Mouse (Mus musculus) midbrain, postnatal 0 days (tissue): ENCODE data around the gene Dbndd1. TPM values are rescaled to one million over a fixed set of nuclear protein-coding genes. Genes with fewer than 3 reads are reported as not detected.

Source experiments
- ATAC-seq: fragments of 200-750 bp; cut with Nextera tagmentation; 2 replicates; pipeline ENCODE4 v1.8.0; 2017; ENCODE audit warnings: moderate number of reproducible peaks, mild to moderate bottlenecking, moderate TSS enrichment, moderate library complexity; ENCODE audit not compliant: low FRiP score
- DNase-seq: peaks from one replicate; pipeline ENCODE4 v3.0.0-alpha.2; 2015; ENCODE audit warnings: low spot score
- H3K27ac ChIP-seq: fragments of 300-500 bp; sonication (generic); 2 replicates; pipeline ENCODE4 v1.5.1; 2014; ENCODE audit warnings: low read depth, mild to moderate bottlenecking, low read length, mixed read lengths
- H3K27me3 ChIP-seq: fragments of 300-500 bp; sonication (generic); 2 replicates; pipeline ENCODE4 v1.6.1; 2014; ENCODE audit warnings: low read length, control low read depth, mixed read lengths; ENCODE audit not compliant: insufficient read depth
- H3K36me3 ChIP-seq: fragments of 300-500 bp; sonication (generic); 2 replicates; pipeline ENCODE4 v1.6.1; 2014; ENCODE audit warnings: low read length, control low read depth, mixed read lengths; ENCODE audit not compliant: insufficient read depth
- H3K4me1 ChIP-seq: fragments of 300-500 bp; sonication (generic); 2 replicates; pipeline ENCODE4 v1.6.1; 2014; ENCODE audit warnings: mild to moderate bottlenecking, control low read depth, antibody characterized with exemption, low read length, mixed read lengths; ENCODE audit not compliant: insufficient read depth
- H3K4me2 ChIP-seq: fragments of 300-500 bp; sonication (generic); 2 replicates; pipeline ENCODE4 v1.6.1; 2014; ENCODE audit warnings: low read depth, mild to moderate bottlenecking, low read length, mixed read lengths; ENCODE audit not compliant: poor library complexity, severe bottlenecking
- H3K4me3 ChIP-seq: fragments of 300-500 bp; sonication (generic); 2 replicates; pipeline ENCODE4 v1.5.1; 2014; ENCODE audit warnings: low read depth, mild to moderate bottlenecking, low read length, moderate library complexity
- H3K9ac ChIP-seq: fragments of 300-500 bp; sonication (generic); replicated peaks from 2 replicates; pipeline ENCODE4 v1.6.1; 2014; ENCODE audit warnings: mild to moderate bottlenecking, low read length, moderate library complexity, mixed read lengths; ENCODE audit not compliant: poor library complexity, severe bottlenecking
- H3K9me3 ChIP-seq: fragments of 300-500 bp; sonication (generic); 2 replicates; pipeline ENCODE4 v1.6.1; 2016; ENCODE audit warnings: low read length, control low read depth
- CTCF ChIP-seq: IDR thresholded peaks from 2 replicates; pipeline ENCODE4 v1.5.1; 2016; ENCODE audit warnings: antibody characterized with exemption, mild to moderate bottlenecking
- WGBS: fragments of 180-500 bp; shearing (Covaris S2); extraction: QIAGEN DNeasy Blood & Tissue Kit; methylation state at CpG from one replicate; pipeline ENCODE4 v1.1.7; 2014; 5-methylcytosine and 5-hydroxymethylcytosine counted together
- polyA plus RNA-seq: library from polyadenylated mRNA; unstranded; fragments of >200 nt; fragmentation: Nextera tagmentation; extraction: Ambion mirVana; gene quantifications from 2 replicates; pipeline ENCODE4 v1.2.1, GENCODE M21; 2015
- total RNA-seq: library from RNA; depleted of rRNA; stranded (reverse); fragments of >200 nt; gene quantifications from 2 replicates; pipeline ENCODE4 v1.2.3, GENCODE M21; 2014

Gene Dbndd1
- total and polyA plus RNA-seq, 2 experiments from 2014 or later: 69.6 to 101 TPM

DNA sequence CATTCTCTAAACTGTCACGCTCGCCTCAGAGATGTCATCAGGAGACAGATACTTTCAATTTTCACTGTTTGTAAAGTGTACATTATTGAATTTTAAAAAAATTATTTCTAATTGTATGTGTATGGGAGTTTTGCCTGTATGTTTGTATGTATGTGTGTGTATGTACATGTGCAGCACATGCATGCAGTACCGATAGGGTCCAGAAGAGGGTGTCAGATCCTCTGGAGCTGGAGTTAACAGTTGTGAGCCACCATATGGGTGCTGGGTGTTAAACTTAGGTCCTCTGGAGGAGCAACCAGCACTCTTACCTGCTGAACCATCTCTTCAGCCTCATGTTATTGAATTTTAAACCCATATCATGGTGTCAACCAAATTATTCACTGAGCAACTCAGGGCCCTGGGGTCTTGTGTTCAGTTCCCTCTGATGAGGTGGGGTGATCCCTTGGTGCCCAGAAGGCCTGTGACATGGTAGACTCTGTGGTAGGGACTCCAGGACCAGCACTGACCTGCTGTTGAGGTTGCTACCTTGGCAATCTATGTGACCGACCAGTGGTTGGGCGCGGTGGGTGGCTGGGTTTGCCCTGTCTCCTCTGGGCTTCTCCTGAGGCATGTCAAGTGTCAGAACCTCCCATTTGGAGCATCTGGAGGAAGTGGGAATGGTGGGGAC lies 11.3 kb downstream of the Dbndd1 start:
- H3K27ac ChIP-seq: 0 out of 2 replicates have a peak overlapping the region, but pooled peaks have one; percentile 32
- peak; percentile 65 for TF ChIP-seq CTCF
- no peak overlapping the region for H3K4me3 ChIP-seq
- no peaks in the 10 kb centered on the region for H3K27me3 ChIP-seq
- WGBS: over 99% methylated on average over 6 of the region's 6 CpGs
- no peak overlapping the region for H3K9ac ChIP-seq
- H3K4me2 ChIP-seq: no peak overlapping the region
- ATAC-seq (no peak), DNase-seq (no peak)
- H3K4me1 ChIP-seq: no peaks in the 10 kb centered on the region
- H3K9me3 ChIP-seq: no peaks in the 10 kb centered on the region
- H3K36me3 ChIP-seq: peaks cover 79% of the 10 kb centered on the region

DNA sequence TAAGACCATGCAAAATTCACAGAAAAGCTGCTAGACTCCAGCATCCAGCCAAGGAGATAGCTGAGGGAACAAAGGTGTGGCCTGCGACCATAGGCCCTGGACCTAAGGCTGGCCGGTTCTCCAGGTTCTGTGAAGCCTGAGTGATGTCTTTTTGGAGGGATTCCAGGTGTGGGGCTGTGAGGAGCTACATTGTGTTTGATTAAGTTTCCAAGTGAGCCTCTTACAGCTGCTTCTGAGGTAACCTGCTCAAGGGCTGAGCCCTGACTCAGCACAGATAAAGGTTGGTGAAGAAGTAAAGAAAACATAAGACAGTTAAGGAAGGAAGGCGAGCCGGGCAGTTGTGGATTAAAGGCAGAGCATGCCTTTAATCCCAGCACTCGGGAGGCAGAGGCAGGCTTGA lies 13.1 kb downstream of the Dbndd1 start:
- ATAC-seq: no peak
- no peak overlapping the region for H3K9ac ChIP-seq
- H3K4me2 ChIP-seq: no peak overlapping the region
- H3K27ac ChIP-seq: no peak overlapping the region
- no peak overlapping the region for H3K4me3 ChIP-seq
- H3K27me3 ChIP-seq: no peaks in the 10 kb centered on the region
- no peaks in the 10 kb centered on the region for H3K4me1 ChIP-seq
- H3K36me3 ChIP-seq: peaks cover 72% of the 10 kb centered on the region
- no peak for DNase-seq
- H3K9me3 ChIP-seq: no peaks in the 10 kb centered on the region
- 93% methylated on average over 5 of the region's 5 CpGs for WGBS
- no peak for TF ChIP-seq CTCF

DNA sequence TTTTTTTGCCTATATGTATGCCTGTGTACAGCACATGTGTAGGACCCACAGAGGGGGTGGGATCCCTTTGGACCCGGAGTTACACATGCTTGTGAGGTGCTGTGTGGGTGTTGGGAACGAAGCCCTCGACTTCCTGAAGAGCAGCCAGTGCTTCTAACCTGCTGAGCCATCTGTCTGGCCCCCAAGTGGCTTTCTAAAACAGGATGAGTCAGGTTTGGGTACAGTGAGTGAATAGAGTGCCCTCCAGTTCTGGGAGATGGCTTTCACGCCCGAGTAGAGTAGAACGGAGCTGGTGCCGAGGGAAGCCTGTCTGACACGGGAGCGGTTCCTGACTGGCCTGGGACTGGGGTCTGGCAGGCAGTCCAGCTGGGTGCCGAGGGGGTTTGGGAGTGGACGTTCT lies 15.7 kb downstream of the Dbndd1 start:
- TF ChIP-seq CTCF: no peak
- Histone ChIP-seq H3K4me2 (no peak overlapping the region), H3K27me3 (no peaks in the 10 kb centered on the region), H3K36me3 (peaks cover 75% of the 10 kb centered on the region), H3K9ac (no peak overlapping the region), H3K4me1 (no peaks in the 10 kb centered on the region), H3K4me3 (no peak overlapping the region), H3K27ac (no peak overlapping the region), H3K9me3 (no peaks in the 10 kb centered on the region)
- DNase-seq (no peak), ATAC-seq (no peak)
- 93% methylated on average over 11 of the region's 11 CpGs for WGBS

DNA sequence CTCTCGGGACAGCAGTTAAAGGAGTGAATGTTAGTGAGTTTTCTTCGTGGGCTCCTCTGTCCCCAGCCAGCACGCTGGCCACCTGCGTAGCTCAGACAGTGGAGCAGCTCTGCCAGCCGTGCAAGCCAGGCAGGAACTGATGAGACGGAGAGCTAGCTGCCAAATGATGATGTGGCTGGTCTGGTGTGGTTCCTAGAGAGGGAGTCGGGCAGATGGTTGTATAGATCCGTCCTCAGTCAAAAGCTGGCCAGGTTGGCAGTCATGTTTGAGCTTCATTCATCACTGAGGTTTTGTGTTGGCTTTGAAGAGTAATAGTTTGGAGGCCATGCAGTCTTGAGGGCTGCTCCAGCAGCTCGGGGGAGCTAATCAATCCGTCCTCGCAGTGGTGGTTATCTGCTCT lies 16.3 kb downstream of the Dbndd1 start:
- Histone ChIP-seq H3K4me3 (no peak overlapping the region), H3K27ac (no peak overlapping the region), H3K4me2 (no peak overlapping the region), H3K27me3 (no peaks in the 10 kb centered on the region), H3K9ac (no peak overlapping the region), H3K9me3 (no peaks in the 10 kb centered on the region), H3K4me1 (no peaks in the 10 kb centered on the region), H3K36me3 (peaks cover 80% of the 10 kb centered on the region)
- 91% methylated on average over 11 of the region's 11 CpGs for WGBS
- TF ChIP-seq CTCF: no peak
- DNase-seq (no peak), ATAC-seq (no peak)

DNA sequence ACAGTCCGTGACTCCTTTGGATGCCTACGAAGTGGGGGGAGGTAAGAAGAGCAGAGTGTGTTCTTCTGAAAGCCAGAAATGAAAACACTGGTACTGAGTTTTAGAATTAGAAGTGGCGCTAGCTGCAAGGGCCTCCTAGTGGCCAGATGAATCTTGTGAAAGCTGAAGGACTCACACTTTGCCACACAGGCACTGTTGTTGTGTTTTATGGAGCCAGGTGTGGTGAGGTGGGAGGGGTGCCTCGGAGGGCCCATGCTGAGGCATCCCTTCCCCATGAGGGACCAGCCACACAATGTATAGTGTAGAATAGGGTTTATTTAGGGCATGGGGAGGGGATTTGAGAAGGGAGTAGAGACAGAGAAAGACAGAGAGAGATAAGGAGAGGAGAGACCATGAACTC lies 17.6 kb downstream of the Dbndd1 start:
- no peak for DNase-seq

DNA sequence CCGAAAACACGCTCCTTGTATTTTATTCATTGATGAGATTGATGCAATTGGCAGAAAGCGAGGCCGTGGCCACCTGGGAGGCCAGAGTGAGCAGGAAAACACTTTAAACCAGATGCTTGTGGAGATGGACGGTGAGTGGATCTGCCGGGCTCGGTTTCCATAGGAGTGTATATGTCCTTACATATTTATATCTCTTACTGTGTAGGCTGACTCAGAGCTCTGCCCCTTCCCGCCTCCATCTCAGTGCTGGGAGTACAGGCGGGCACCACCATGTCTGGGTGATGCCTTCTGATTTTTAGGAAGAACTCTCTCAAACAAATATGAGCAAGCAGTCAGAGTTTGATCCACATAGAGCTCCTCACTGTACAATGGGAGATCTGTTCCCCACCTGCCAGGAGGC lies 22.4 kb downstream of the Dbndd1 start:
- TF ChIP-seq CTCF: no peak
- ATAC-seq: no peak
- H3K27ac ChIP-seq: no peak overlapping the region
- H3K27me3 ChIP-seq: no peaks in the 10 kb centered on the region
- H3K9me3 ChIP-seq: no peaks in the 10 kb centered on the region
- no peak overlapping the region for H3K4me3 ChIP-seq
- no peak overlapping the region for H3K9ac ChIP-seq
- 95% methylated on average over 9 of the region's 9 CpGs for WGBS
- H3K36me3 ChIP-seq: peaks cover 79% of the 10 kb centered on the region
- no peak overlapping the region for H3K4me2 ChIP-seq
- H3K4me1 ChIP-seq: no peaks in the 10 kb centered on the region
- DNase-seq: no peak

More for the DNA sequence above, 17.6 kb downstream of the Dbndd1 start:
- no peaks in the 10 kb centered on the region for H3K27me3 ChIP-seq
- 93% methylated on average over 4 of the region's 4 CpGs for WGBS
- no peak overlapping the region for H3K9ac ChIP-seq
- H3K4me3 ChIP-seq: no peak overlapping the region
- ATAC-seq: no peak
- H3K36me3 ChIP-seq: peaks cover 83% of the 10 kb centered on the region
- no peak overlapping the region for H3K4me2 ChIP-seq
- H3K9me3 ChIP-seq: no peaks in the 10 kb centered on the region
- TF ChIP-seq CTCF: peak; percentile 34; the same call in 1 of the 2 replicates
- no peaks in the 10 kb centered on the region for H3K4me1 ChIP-seq
- no peak overlapping the region for H3K27ac ChIP-seq
